Mouse (Mus musculus) macrophage (primary cell): Measurements from ENCODE around the gene Sprr2j-ps. TPM values are rescaled to one million over a fixed set of nuclear protein-coding genes. Genes with fewer than 3 reads are reported as not detected.

Experiments
- polyA plus RNA-seq: library from polyadenylated mRNA; stranded (reverse); fragments of 250-400 nt; gene quantifications from 3 replicates; pipeline ENCODE4 v1.2.4, GENCODE M21; 2018; ENCODE audit warnings: inconsistent platforms

Gene Sprr2j-ps
- polyA plus RNA-seq, 1 experiment from 2014 or later, result not detected

Other genes starting within 250 kb of the Sprr2j-ps start
- gene Sprr2a1, start 202.3 kb upstream of the Sprr2j-ps start, polyA plus RNA-seq, result not detected in 3 replicates
- gene Sprr2a2, start 202.2 kb upstream of the Sprr2j-ps start, polyA plus RNA-seq, result not detected in 3 replicates
- gene Sprr2a3, start 132.7 kb upstream of the Sprr2j-ps start, polyA plus RNA-seq, result not detected in 3 replicates
- gene Sprr2b, start 101.5 kb upstream of the Sprr2j-ps start, polyA plus RNA-seq, result not detected in 3 replicates
- gene Sprr2d, start 78.9 kb upstream of the Sprr2j-ps start, polyA plus RNA-seq, result not detected in 3 replicates
- not detected in 3 replicates for gene Sprr2e, start 65.9 kb upstream of the Sprr2j-ps start, polyA plus RNA-seq
- gene Sprr2f, start 52.9 kb upstream of the Sprr2j-ps start, polyA plus RNA-seq, result not detected in 3 replicates
- gene Sprr2h, start 32.4 kb upstream of the Sprr2j-ps start, polyA plus RNA-seq, result not detected in 3 replicates
- not detected in 3 replicates for gene Sprr2i, start 10.1 kb upstream of the Sprr2j-ps start, polyA plus RNA-seq
- 0.59 to 4.8 TPM (median 3.2 TPM) in 3 replicates for gene Gm9774, start 11.3 kb downstream of the Sprr2j-ps start, polyA plus RNA-seq
- gene Sprr2k, start 14.5 kb downstream of the Sprr2j-ps start, polyA plus RNA-seq, result not detected in 3 replicates
- gene Sprr1b, start 20.7 kb downstream of the Sprr2j-ps start, polyA plus RNA-seq, result not detected in 3 replicates
- gene Sprr3, start 40.6 kb downstream of the Sprr2j-ps start, polyA plus RNA-seq, result not detected in 3 replicates
- not detected in 3 replicates for gene Sprr1a, start 67.8 kb downstream of the Sprr2j-ps start, polyA plus RNA-seq
- gene Sprr4, start 82.4 kb downstream of the Sprr2j-ps start, polyA plus RNA-seq, result not detected in 3 replicates
- gene 2310046K23Rik, start 116.4 kb downstream of the Sprr2j-ps start, polyA plus RNA-seq, result not detected in 3 replicates
- gene Ivl, start 155.7 kb downstream of the Sprr2j-ps start, polyA plus RNA-seq, result not detected in 3 replicates
- gene Smcp, start 170.9 kb downstream of the Sprr2j-ps start, polyA plus RNA-seq, result not detected in 3 replicates
- not detected in 3 replicates for gene 2210017I01Rik, start 189.4 kb downstream of the Sprr2j-ps start, polyA plus RNA-seq
- not detected in 3 replicates for gene Lce6a, start 203.6 kb downstream of the Sprr2j-ps start, polyA plus RNA-seq
- not detected in 3 replicates for gene Lce1a1, start 230.2 kb downstream of the Sprr2j-ps start, polyA plus RNA-seq
- not detected in 3 replicates for gene Lce1b, start 238.8 kb downstream of the Sprr2j-ps start, polyA plus RNA-seq